Mouse (Mus musculus) midbrain, embryonic 10.5 days (tissue): ENCODE results near the gene Ly86. TPM values are rescaled to one million over a fixed set of nuclear protein-coding genes. Genes with fewer than 3 reads are reported as not detected.

Experiments used
- DNase-seq: peaks from one replicate; pipeline ENCODE4 v3.0.0-alpha.2; 2017; ENCODE audit warnings: low spot score
- H3K27ac ChIP-seq: fragments of 300-500 bp; sonication (generic); replicated peaks from 2 replicates; pipeline ENCODE4 v1.5.1; 2016; ENCODE audit warnings: mild to moderate bottlenecking
- H3K27me3 ChIP-seq: fragments of 300-500 bp; sonication (generic); 2 replicates; pipeline ENCODE4 v1.6.1; 2016; ENCODE audit warnings: low read depth, mild to moderate bottlenecking; ENCODE audit not compliant: poor library complexity, severe bottlenecking
- H3K36me3 ChIP-seq: fragments of 300-500 bp; sonication (generic); 2 replicates; pipeline ENCODE4 v1.6.1; 2016; ENCODE audit warnings: mild to moderate bottlenecking, moderate library complexity
- H3K4me1 ChIP-seq: fragments of 300-500 bp; sonication (generic); 2 replicates; pipeline ENCODE4 v1.6.1; 2016
- H3K4me3 ChIP-seq: fragments of 300-500 bp; sonication (generic); 2 replicates; pipeline ENCODE4 v1.5.1; 2016; ENCODE audit warnings: mild to moderate bottlenecking, moderate library complexity
- H3K9me3 ChIP-seq: fragments of 300-500 bp; sonication (generic); replicated peaks from 2 replicates; pipeline ENCODE4 v1.6.1; 2016; ENCODE audit warnings: mild to moderate bottlenecking
- WGBS: fragments of 180-500 bp; shearing (Covaris S2); methylation state at CpG from one replicate; pipeline ENCODE4 v1.1.7; 2016; 5-methylcytosine and 5-hydroxymethylcytosine counted together
- polyA plus RNA-seq: library from polyadenylated mRNA; unstranded; fragments of >200 nt; fragmentation: Nextera tagmentation; extraction: Ambion mirVana; gene quantifications from 2 replicates; pipeline ENCODE4 v1.2.1, GENCODE M21; 2016

The Ly86 gene
- polyA plus RNA-seq, 1 experiment from 2014 or later = 3.9 TPM

- Histone ChIP-seq H3K27ac (no peak overlapping the region), H3K27me3 (no peaks in the 10 kb centered on the region), H3K4me3 (no peak overlapping the region), H3K9me3 (no peaks in the 10 kb centered on the region), H3K36me3 (no peaks in the 10 kb centered on the region), H3K4me1 (no peaks in the 10 kb centered on the region)
- WGBS = 92% methylated on average over 6 of the region's 6 CpGs
- DNase-seq = no peak
Measured at GRCm38 (mm10) chr13:37424904-37425303, 79.9 kb downstream of the Ly86 start.

DNA sequence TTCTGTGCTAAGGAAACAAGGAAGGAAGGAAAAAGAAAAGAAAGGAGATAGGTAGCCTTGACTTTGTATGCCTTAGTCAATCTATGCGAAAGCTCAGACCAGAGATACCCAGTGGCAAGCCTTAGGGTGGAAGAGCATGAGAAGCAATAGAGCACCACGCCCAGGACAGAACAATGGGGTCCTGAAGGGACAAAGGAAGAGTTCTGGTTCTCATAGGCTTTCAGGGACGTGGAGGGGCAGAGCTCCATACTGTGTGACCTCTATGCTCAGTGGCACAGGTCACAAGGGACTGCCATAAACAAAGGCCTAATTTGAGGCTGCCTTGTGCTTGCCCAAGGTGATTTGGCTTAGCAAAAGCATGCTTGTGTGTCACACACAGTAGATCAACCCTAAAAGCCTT lies 80.4 kb downstream of the Ly86 start:
- Histone ChIP-seq H3K9me3 (no peaks in the 10 kb centered on the region), H3K36me3 (no peaks in the 10 kb centered on the region), H3K4me3 (no peak overlapping the region), H3K4me1 (no peaks in the 10 kb centered on the region), H3K27ac (no peak overlapping the region), H3K27me3 (no peaks in the 10 kb centered on the region)
- no peak for DNase-seq
- WGBS = 59% methylated on average over 3 of the region's 3 CpGs

GRCm38 (mm10) chr13:37426578-37427336 lies 81.7 kb downstream of the Ly86 start:
- H3K27me3 ChIP-seq = no peaks in the 10 kb centered on the region
- no peaks in the 10 kb centered on the region for H3K4me1 ChIP-seq
- H3K27ac ChIP-seq = no peak overlapping the region
- WGBS = 87% methylated on average over 12 of the region's 12 CpGs
- H3K4me3 ChIP-seq = no peak overlapping the region
- no peaks in the 10 kb centered on the region for H3K36me3 ChIP-seq
- DNase-seq = no peak
- H3K9me3 ChIP-seq = no peaks in the 10 kb centered on the region

DNA sequence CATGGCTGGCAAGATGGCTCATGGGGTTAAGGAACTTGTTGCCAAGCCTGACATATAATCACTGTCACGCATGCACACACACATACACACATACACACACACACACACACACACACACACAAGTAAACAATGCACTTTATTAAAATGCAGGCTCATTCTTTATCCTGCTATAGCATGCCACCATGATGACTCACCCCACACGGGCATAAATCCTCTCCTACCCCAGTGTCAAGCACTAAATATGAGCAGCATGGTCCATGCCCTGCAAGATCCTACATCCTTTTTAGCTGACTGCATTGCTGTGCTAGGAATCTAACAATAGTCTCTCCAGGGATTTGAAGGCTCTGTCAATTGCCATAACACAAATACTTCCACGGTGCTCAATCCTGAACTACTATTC lies 83.5 kb downstream of the Ly86 start:
- no peak overlapping the region for H3K4me3 ChIP-seq
- H3K27ac ChIP-seq = no peak overlapping the region
- H3K9me3 ChIP-seq = no peaks in the 10 kb centered on the region
- no peaks in the 10 kb centered on the region for H3K36me3 ChIP-seq
- peaks cover 11% of the 10 kb centered on the region for H3K27me3 ChIP-seq
- DNase-seq = no peak
- no peaks in the 10 kb centered on the region for H3K4me1 ChIP-seq
- WGBS = 80% methylated on average over 3 of the region's 3 CpGs

DNA sequence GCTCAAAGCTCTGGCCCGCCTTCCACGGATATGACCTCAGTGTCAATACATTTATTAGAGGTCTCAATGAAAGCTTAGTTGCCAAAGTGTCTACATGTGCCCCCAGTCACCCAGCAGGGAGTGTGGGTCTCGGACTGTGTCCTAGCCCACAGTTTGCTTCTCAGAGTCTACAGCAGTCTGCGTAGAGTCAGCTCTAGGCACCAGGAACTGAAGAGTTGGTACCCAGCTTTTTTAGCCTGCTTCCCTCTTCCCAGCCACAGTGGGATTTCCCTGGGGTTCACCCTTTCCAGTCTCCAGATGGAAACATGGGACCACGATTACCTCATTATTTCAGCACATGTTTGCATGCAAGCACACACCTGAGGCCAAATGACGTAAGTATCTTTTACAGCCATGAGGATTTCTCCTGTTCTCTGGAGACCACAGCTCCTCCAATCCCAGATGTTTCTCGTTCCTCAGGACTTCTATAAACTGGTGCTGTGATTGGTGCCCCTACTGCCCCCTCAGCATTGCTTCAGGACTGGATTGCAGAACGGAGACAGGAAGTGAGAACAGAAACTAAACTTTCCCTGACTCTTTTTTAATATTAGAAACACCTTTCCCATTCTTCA lies 84.8 kb downstream of the Ly86 start:
- 80% methylated on average over 8 of the region's 8 CpGs for WGBS
- Histone ChIP-seq H3K9me3 (no peaks in the 10 kb centered on the region), H3K4me3 (no peak overlapping the region), H3K27me3 (peaks cover 19% of the 10 kb centered on the region), H3K4me1 (peaks cover 4% of the 10 kb centered on the region), H3K27ac (no peak overlapping the region), H3K36me3 (no peaks in the 10 kb centered on the region)
- DNase-seq = no peak

- DNase-seq = no peak
- no peaks in the 10 kb centered on the region for H3K36me3 ChIP-seq
- no peaks in the 10 kb centered on the region for H3K9me3 ChIP-seq
- peaks cover 12% of the 10 kb centered on the region for H3K4me1 ChIP-seq
- H3K27ac ChIP-seq = no peak overlapping the region
- H3K4me3 ChIP-seq = no peak overlapping the region
- peaks cover 38% of the 10 kb centered on the region for H3K27me3 ChIP-seq
- 98% methylated on average over 2 of the region's 2 CpGs for WGBS
Measured at GRCm38 (mm10) chr13:37431707-37432106, 86.7 kb downstream of the Ly86 start.

DNA sequence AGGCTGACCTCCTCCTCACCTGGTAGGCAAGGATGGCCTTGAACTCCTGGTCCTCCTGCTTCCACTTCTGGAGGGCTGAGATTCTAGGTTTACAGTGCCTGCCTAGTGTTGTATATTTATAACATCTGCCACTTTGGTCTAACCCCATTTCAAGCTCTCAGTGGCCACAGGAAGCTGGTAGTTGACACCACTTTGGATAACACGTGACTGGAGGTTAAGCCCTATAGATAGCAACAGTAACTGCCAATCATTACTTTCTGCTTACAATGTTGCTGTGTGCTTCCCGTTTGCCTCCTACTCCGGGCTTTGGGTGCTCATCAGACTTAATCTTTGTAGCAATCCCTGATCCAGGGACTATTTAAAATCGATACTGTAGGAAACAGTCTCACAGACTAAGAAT lies 87.6 kb downstream of the Ly86 start:
- Histone ChIP-seq H3K27ac (no peak overlapping the region), H3K4me3 (no peak overlapping the region), H3K4me1 (peaks cover 14% of the 10 kb centered on the region), H3K27me3 (peaks cover 48% of the 10 kb centered on the region), H3K36me3 (no peaks in the 10 kb centered on the region), H3K9me3 (no peaks in the 10 kb centered on the region)
- 43% methylated on average over 4 of the region's 4 CpGs for WGBS
- DNase-seq = no peak

DNA sequence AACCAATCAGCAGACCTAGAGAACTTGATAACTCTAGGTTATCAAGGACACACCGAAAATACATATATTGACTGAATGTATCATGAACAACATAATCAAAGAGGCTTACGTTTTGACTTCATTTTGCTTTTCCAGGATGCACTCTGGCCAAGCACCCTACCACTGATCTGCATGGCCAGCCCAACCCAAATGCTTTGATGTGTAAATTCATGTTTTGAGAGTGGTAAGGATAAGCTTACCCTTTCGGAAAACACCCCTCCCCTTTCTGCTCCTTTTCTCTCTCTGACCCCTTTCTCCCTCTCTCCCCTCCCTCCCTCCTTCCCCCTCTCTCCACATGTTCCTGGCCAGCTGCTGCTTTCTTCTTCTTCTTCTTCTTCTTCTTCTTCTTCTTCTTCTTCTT lies 88.1 kb downstream of the Ly86 start:
- WGBS = 24% methylated on average over 3 of the region's 3 CpGs
- peaks cover 53% of the 10 kb centered on the region for H3K27me3 ChIP-seq

DNA sequence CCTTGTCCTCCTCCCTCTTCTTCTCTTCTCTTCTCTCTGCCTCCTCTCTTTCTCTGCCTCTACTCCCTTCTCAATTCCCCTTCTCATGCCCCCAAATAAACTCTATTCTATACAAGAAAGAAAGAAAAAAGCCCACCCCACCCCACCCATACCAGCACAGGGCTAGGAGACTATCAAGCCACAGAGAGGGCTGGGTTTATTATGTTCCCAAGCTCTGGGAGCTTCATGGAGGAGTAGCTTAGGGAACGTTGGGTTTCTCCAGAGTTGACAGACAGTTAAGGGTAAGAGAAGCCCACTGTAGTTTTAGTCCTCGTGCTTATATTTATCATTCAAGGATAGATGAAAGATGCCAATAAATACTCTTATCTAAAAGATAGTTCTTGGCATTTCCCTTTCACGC lies 88.7 kb downstream of the Ly86 start:
- H3K4me3 ChIP-seq = 0 out of 2 replicates have a peak overlapping the region, but pooled peaks have one; percentile 55
- peaks cover 59% of the 10 kb centered on the region for H3K27me3 ChIP-seq

More for the DNA sequence above, 88.1 kb downstream of the Ly86 start:
- Histone ChIP-seq H3K4me3 (no peak overlapping the region), H3K9me3 (no peaks in the 10 kb centered on the region), H3K27ac (no peak overlapping the region), H3K4me1 (peaks cover 14% of the 10 kb centered on the region), H3K36me3 (no peaks in the 10 kb centered on the region)
- DNase-seq = no peak

GRCm38 (mm10) chr13:37434137-37434772 lies 89.2 kb downstream of the Ly86 start:
- under 1% methylated on average over 19 of the region's 19 CpGs for WGBS
- peak; percentile 71 for DNase-seq
- Histone ChIP-seq H3K9me3 (no peaks in the 10 kb centered on the region), H3K27me3 (peaks cover 60% of the 10 kb centered on the region), H3K36me3 (no peaks in the 10 kb centered on the region), H3K4me3 (peak overlapping the region; percentile 55), H3K4me1 (peaks cover 14% of the 10 kb centered on the region), H3K27ac (peak overlapping the region; percentile 33; the same call in 1 of the 2 replicates)

More for the DNA sequence above, 88.7 kb downstream of the Ly86 start:
- no peaks in the 10 kb centered on the region for H3K36me3 ChIP-seq
- no peak for DNase-seq
- H3K9me3 ChIP-seq = no peaks in the 10 kb centered on the region
- H3K27ac ChIP-seq = no peak overlapping the region
- WGBS = 17% methylated on average over 3 of the region's 3 CpGs
- peaks cover 14% of the 10 kb centered on the region for H3K4me1 ChIP-seq

- no peak overlapping the region for H3K27ac ChIP-seq
- no peaks in the 10 kb centered on the region for H3K9me3 ChIP-seq
- H3K4me3 ChIP-seq = peak overlapping the region; percentile 55
- H3K27me3 ChIP-seq = peaks cover 66% of the 10 kb centered on the region
- H3K36me3 ChIP-seq = no peaks in the 10 kb centered on the region
- H3K4me1 ChIP-seq = peaks cover 14% of the 10 kb centered on the region
- 7% methylated on average over 9 of the region's 9 CpGs for WGBS
- no peak for DNase-seq
Measured at GRCm38 (mm10) chr13:37434841-37435240, 89.8 kb downstream of the Ly86 start.

GRCm38 (mm10) chr13:37436267-37437013 lies 91.4 kb downstream of the Ly86 start:
- H3K36me3 ChIP-seq = no peaks in the 10 kb centered on the region
- H3K9me3 ChIP-seq = no peaks in the 10 kb centered on the region
- H3K27ac ChIP-seq = no peak overlapping the region
- DNase-seq = no peak
- 3% methylated on average over 18 of the region's 18 CpGs for WGBS
- peaks cover 82% of the 10 kb centered on the region for H3K27me3 ChIP-seq
- no peak overlapping the region for H3K4me3 ChIP-seq
- H3K4me1 ChIP-seq = peaks cover 22% of the 10 kb centered on the region
